Mouse (Mus musculus) right cerebral cortex, postnatal 10 days (tissue): ENCODE data around the gene Gpsm1.
A peak's percentile ranks its signal among the peaks of the same experiment; 100 is the strongest.
"Not testable (repeated sequence)": the region's sequence is repeated elsewhere in the genome, so short reads cannot be mapped to it uniquely, and the experiment has no call there.

Experiments used
- DNase-seq, 2 experiments: peaks; one replicate each; pipeline ENCODE4 v3.0.0; 2021; ENCODE audit warnings: low spot score in 2 of 2

The Gpsm1 gene

DNA sequence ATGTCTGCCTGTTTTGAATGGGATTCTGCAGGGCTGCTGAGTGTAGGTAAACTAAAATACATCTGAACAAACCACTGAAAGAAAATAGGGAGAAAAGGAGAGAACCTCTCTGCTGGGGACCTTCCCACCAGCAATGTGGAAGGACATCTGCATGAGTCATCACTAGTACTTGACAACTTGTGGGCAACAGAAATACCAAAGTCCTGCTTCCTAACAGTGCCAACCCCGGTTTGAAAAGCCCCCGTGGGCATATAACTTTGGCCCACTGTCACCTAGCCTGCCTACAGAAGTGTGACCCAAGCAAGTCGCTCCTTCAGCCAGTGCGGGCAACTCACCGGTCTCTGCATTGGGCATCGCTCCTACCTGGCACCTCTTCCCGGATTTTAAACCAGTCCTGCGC, 57.1 kb downstream of the Gpsm1 start:
- no peak for DNase-seq

DNA sequence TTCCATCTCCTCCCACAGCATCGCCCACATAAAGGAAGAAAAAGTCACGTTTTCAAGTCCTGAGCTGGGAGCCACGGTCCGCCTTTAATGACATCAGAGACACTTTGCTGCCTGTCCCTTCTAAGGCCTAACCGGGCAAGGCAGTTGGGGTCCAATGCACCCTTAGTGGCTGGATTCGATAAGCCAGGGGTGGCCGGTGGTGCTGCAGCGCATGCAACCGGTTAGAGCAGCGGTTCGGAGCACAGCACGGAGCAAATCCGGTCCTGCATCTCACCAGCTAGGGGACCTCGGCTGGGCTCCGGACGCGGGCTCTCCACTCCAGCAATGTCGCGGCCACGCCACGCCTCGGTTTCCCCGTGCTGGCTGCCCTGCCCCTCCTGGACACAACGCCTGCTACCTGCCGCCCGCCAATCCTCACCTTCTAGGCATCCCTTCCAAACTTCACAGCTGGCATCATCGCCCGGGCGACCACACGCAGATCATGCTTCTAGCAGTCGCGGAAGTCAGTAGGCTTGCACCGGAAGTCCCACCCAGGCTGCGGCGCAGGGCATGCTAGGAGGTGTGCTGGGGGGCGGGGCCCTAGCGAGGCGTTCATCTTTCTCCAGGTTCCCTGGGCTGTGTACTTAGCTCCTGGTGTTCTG, 64.9 kb downstream of the Gpsm1 start, which contains the start of gene Snapc4:
Gene Snapc4 (minus strand): TSS at position 523 of the 641 bp plus-strand sequence.
- peak; percentile 91 to 92 for DNase-seq

DNA sequence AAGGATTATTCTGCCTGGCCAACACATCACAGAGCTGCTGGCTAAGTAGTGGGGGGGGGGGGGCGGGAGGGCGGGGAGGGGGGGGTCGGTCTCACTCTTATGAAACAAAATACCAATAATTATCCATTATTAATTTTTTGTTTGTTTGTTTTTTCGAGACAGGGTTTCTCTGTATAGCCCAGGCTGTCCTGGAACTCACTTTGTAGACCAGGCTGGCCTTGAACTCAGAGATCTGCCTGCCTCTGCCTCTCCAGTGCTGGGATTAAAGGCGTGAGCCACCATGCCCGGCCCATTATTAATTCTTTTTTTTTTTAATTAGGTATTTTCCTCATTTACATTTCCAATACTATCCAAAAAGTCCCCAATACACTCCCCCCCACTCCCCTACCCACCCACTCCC, 65.6 kb downstream of the Gpsm1 start:
- not testable (repeated sequence) for DNase-seq

DNA sequence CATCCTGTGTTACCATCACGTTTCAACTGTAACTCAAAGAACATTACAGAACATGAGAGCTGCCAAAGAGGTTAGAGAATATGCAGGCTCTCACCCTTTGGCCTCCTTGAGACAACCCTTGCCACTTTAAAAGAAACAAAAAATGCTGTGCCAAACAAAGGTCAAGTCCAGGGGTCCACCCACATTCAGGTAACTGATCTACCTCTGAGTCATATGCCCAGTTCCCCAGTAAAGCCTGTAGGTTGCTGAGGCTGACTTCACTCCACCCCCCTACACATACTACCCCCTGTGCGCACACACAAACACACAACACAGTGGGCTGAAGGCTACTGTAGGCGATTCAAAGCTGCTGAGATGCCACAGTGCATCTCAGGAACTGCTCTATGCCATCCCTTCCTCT, 72.4 kb downstream of the Gpsm1 start:
- DNase-seq, result no peak

DNA sequence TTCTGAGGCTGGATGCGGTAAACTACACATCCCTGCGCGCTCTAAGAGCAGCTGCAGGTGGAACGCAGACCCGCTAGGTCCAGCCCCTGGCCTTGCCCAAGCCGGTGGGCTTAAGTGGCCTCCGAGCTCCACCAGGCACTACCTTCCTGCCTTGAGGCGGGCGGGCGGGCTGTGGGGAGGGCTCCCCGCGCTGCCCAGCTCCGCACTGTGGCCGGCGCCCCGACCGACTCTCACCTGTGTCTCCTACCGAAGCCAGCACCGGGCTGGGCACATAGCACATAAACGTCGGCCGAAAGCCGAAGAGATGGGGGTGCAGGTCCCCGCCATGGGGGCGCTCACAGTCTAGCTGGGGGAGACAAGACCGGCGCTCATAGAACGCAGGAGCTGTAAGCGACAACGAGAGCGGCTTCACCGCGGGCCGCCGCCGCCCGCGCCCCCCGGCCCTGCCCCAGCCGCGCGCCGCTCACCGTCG, 73.4 kb downstream of the Gpsm1 start:
- DNase-seq, result no peak

DNA sequence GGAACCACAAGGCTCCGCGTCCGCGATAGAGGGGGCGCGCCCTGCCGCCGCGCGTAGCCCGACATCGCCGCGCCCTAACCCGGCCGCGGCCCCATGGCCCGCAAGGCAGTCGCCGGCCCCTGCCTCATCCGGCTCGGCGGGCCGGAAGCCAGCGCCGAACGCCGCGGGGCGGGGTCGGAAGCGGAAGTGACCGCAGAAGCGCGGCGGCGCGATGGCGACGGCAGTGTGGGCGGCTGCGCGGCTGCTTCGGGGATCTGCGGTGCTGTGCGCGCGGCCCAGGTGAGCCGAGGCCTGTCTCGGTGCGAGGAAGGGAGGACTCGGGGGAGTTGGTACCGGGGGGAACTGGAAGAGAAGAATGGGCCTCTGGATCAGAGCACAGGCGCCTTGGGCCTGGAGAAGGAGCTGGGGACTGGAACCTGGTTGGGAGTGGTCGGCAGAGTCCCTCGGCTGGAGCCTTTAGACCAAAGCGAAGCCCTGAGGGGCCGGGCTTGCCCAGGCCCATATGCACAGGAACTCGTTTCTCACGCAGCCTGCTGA, 73.9 kb downstream of the Gpsm1 start, which contains the start of the genes Entr1 and Pmpca:
Gene Entr1 (minus strand): TSS at position 163 of the 537 bp plus-strand sequence.
Gene Pmpca (plus strand): TSS at position 186 of the 537 bp plus-strand sequence.
- peak; percentile 89 to 91 for DNase-seq

DNA sequence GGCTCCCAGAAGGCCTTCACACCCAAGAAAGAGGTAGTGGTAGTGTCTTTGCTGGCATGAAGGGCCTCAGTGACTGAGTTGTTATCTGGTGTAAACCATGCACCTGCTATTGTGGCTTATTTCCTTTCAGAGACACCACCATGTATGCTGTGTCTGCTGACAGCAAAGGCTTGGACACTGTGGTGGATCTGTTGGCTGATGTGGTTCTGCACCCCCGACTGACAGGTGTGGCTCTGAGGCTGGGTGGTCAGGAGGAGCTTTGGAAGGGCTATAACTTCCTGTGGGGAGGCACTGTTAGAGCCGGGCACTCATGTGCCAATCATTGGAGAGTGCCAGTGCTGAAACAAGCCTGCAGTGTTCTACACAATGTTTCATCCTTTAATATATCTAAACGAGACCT, 75.6 kb downstream of the Gpsm1 start:
- no peak for DNase-seq

DNA sequence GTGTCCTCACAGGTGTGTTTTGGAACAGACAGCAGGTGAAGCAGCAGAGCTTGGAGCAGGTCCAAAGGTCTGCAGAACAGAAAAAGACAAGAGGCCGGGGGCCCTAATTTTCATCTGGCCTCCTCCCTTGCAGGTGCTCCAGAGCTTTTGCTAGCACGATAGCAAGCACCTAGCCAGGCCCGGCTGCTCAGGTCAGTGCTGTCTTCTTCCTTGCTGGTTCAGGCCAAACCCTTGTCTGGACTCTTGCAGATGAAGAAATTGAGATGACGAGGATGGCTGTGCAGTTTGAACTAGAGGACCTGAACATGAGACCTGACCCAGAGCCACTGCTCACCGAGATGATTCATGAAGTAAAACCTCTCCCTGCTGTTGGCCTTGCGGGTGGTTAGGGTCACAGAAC, 76.3 kb downstream of the Gpsm1 start:
- DNase-seq, result no peak
